Comparison of ENCODE assay signal across 8 mouse cellular contexts in genomic region chr5:147299255-147300000, GRCm38 (mm10). TPM values are rescaled to one million over a fixed set of nuclear protein-coding genes. Genes with fewer than 3 reads are reported as not detected.
DNase-seq lines count a peak whose midpoint lies in the region; ATAC-seq lines count a peak whose summit lies in the region.

No protein-coding gene starts in this region.

- peak overlapping the region; percentile 55 for H3K4me2 ChIP-seq in heart, embryonic 16.5 days (ENCODE audit: low read depth, low read length)

- H3K4me3 ChIP-seq in heart, embryonic 16.5 days (ENCODE audit: low read length): peak overlapping the region; percentile 34
- peak overlapping the region; percentile 60 for H3K4me3 ChIP-seq in megakaryocyte, embryonic 14.5 days (replicated peaks)

- no peaks in the 10 kb centered on the region for H3K9me3 ChIP-seq in heart, embryonic 16.5 days (replicated peaks; ENCODE audit: control insufficient read depth, low read length)
- peaks cover 4% of the 10 kb centered on the region for H3K9me3 ChIP-seq in megakaryocyte, embryonic 14.5 days

- H3K36me3 ChIP-seq in heart, embryonic 16.5 days (ENCODE audit: control insufficient read depth, insufficient read depth): no peaks in the 10 kb centered on the region
- H3K36me3 ChIP-seq in megakaryocyte, embryonic 14.5 days (replicated peaks; ENCODE audit: low read length): no peaks in the 10 kb centered on the region

- WGBS in heart, embryonic 16.5 days: under 1% methylated on average over 41 of the region's 41 CpGs

- peak; percentile 24 to 42 for DNase-seq in adrenal gland, adult 18-20 months (ENCODE audit: low spot score in 2 of 2)
- no peak for DNase-seq in adrenal gland, adult 8-10 months
- DNase-seq in 3T3-L1 (ENCODE audit: low read depth, low spot score): peak; percentile 87
- DNase-seq in c-Kit-positive CD71-negative TER-119-negative erythroid progenitor cells, embryonic 14.5 days (ENCODE audit: low read depth): peak; percentile 56
- peak; percentile 48 to 57 for DNase-seq in kidney, postnatal 25 days
- DNase-seq in yolk sac, embryonic 10.5 days (ENCODE audit: low spot score): peak; percentile 91

- no peak overlapping the region for H3K27ac ChIP-seq in heart, embryonic 16.5 days (ENCODE audit: low read length)

- H3K27me3 ChIP-seq in heart, embryonic 16.5 days (ENCODE audit: control insufficient read depth, insufficient read depth, low read length): peaks cover 90% of the 10 kb centered on the region
- peaks cover 90% of the 10 kb centered on the region for H3K27me3 ChIP-seq in megakaryocyte, embryonic 14.5 days (replicated peaks)

- ATAC-seq in heart, embryonic 16.5 days (replicated peaks; ENCODE audit: extremely low read depth, insufficient read depth, low FRiP score): 0 out of 2 replicates have a peak, but pooled peaks have one; percentile 32

- H3K4me1 ChIP-seq in heart, embryonic 16.5 days (ENCODE audit: control insufficient read depth, insufficient read depth, low read length): peaks cover 4% of the 10 kb centered on the region
- H3K4me1 ChIP-seq in megakaryocyte, embryonic 14.5 days: peaks cover 21% of the 10 kb centered on the region

- H3K9ac ChIP-seq in heart, embryonic 16.5 days (ENCODE audit: low read length): no peak overlapping the region

RNA-seq across cellular contexts. Expression of gene Cdx2, which starts 7.6 kb away (rescaled TPM):
- total RNA-seq in adrenal gland, adult 18-20 months (2021): not detected
- total RNA-seq in adrenal gland, adult 8-10 months (2022): not detected
- polyA plus RNA-seq in heart, embryonic 16.5 days (2015; fragmentation: Nextera tagmentation; extraction: Ambion mirVana): 0.47 TPM in 1 of 2 replicates, not detected in the other
- not detected in 2 replicates for polyA plus RNA-seq in megakaryocyte, embryonic 14.5 days (2012; ENCODE audit: insufficient read depth, low replicate concordance)

RNA-seq across cellular contexts. Expression of gene Urad, which starts 22.8 kb away (rescaled TPM):
- total RNA-seq in adrenal gland, adult 18-20 months (2021): 1 to 10 TPM in 1 of 2 experiments, not detected in 1; 1.1 TPM
- total RNA-seq in adrenal gland, adult 8-10 months (2022): 1 to 10 TPM in 2 of 4 experiments, not detected in 2; 1.2 to 1.5 TPM
- polyA plus RNA-seq in heart, embryonic 16.5 days (2015; fragmentation: Nextera tagmentation; extraction: Ambion mirVana): not detected in 2 replicates
- polyA plus RNA-seq in megakaryocyte, embryonic 14.5 days (2012; ENCODE audit: insufficient read depth, low replicate concordance): not detected in 2 replicates

RNA-seq across cellular contexts. Expression of gene Pdx1, which starts 29.7 kb away (rescaled TPM):
- total RNA-seq in adrenal gland, adult 18-20 months (2021): not detected
- total RNA-seq in adrenal gland, adult 8-10 months (2022): not detected
- polyA plus RNA-seq in heart, embryonic 16.5 days (2015; fragmentation: Nextera tagmentation; extraction: Ambion mirVana): not detected in 2 replicates
- polyA plus RNA-seq in megakaryocyte, embryonic 14.5 days (2012; ENCODE audit: insufficient read depth, low replicate concordance): not detected in 2 replicates
